Mouse (Mus musculus): ENCODE data around the gene Ly75. TPM values are rescaled to one million over a fixed set of nuclear protein-coding genes. Genes with fewer than 3 reads are reported as not detected.

Ly75 gene
- total and polyA plus RNA-seq, 3 experiments = 1.1 to 2.2 TPM; not detected in 1

- no peaks in the 10 kb centered on the region; a peak in 1 of 4 replicates for H3K27me3 ChIP-seq (ENCODE audit: control insufficient read depth in 1 of 2, insufficient read depth in 2 of 2, low read length in 2 of 2)
- no peak overlapping the region for H3K9ac ChIP-seq (ENCODE audit: control insufficient read depth, low read depth, low read length, poor library complexity, severe bottlenecking)
- no peak overlapping the region for H3K27ac ChIP-seq (ENCODE audit: control insufficient read depth, low read depth, low read length)
- DNase-seq (ENCODE audit: low read depth, low spot score) = no peak
- H3K36me3 ChIP-seq (ENCODE audit: control insufficient read depth in 1 of 2, insufficient read depth in 2 of 2, low read length in 2 of 2) = peaks cover 0 to 7% of the 10 kb centered on the region in 2 experiments; a peak in 2 of 4 replicates
- no peak overlapping the region for H3K4me3 ChIP-seq (ENCODE audit: control insufficient read depth in 1 of 2, insufficient read depth in 1 of 2, low read depth in 2 of 2, low read length in 2 of 2)
- no peaks in the 10 kb centered on the region for H3K79me2 ChIP-seq (ENCODE audit: control insufficient read depth, insufficient read depth, low read length, poor library complexity)
- TF ChIP-seq TAL1 (IDR thresholded peaks at IDR 0.05; ENCODE audit: low read length) (no peak), ZNF384 (IDR thresholded peaks at IDR 0.05; ENCODE audit: low read depth, low read length) (no peak), ZC3H11A (IDR thresholded peaks at IDR 0.05; ENCODE audit: low read depth, low read length) (no peak), ETS1 (IDR thresholded peaks at IDR 0.05; ENCODE audit: low read depth, low read length) (no peak), NELFE (IDR thresholded peaks at IDR 0.05; ENCODE audit: low read depth, low read length) (no peak), SMC3 (IDR thresholded peaks at IDR 0.05; ENCODE audit: low read depth, low read length) (no peak), MAX (IDR thresholded peaks at IDR 0.05; ENCODE audit: low read length) (no peak), SIN3A (IDR thresholded peaks at IDR 0.05; ENCODE audit: low read length) (no peak), MXI1 (IDR thresholded peaks at IDR 0.05; ENCODE audit: low read depth, low read length) (no peak), JUND (IDR thresholded peaks at IDR 0.05; ENCODE audit: low read depth, low read length) (no peak), EP300 (IDR thresholded peaks at IDR 0.05; ENCODE audit: low read depth in 1 of 2, low read length in 2 of 2) (no peak), MYC (IDR thresholded peaks at IDR 0.05; ENCODE audit: low read depth, low read length) (no peak), POLR2AphosphoS2 (IDR thresholded peaks at IDR 0.05; ENCODE audit: low read length) (no peak), POLR2A (IDR thresholded peaks at IDR 0.05; ENCODE audit: control insufficient read depth in 1 of 2, insufficient read depth in 1 of 2, low read depth in 1 of 2, low read length in 2 of 2, poor library complexity in 1 of 2) (no peak), MAFK (IDR thresholded peaks at IDR 0.05; ENCODE audit: borderline replicate concordance, low read depth, low read length) (no peak), ELF1 (IDR thresholded peaks at IDR 0.05; ENCODE audit: low read depth, low read length) (no peak), POLR2AphosphoS5 (IDR thresholded peaks at IDR 0.05; ENCODE audit: borderline replicate concordance, low read depth, low read length) (no peak), RAD21 (IDR thresholded peaks at IDR 0.05; ENCODE audit: low read depth, low read length) (no peak), USF2 (IDR thresholded peaks at IDR 0.05; ENCODE audit: borderline replicate concordance in 1 of 2, insufficient read depth in 1 of 2, low read depth in 1 of 2, low read length in 2 of 2) (no peak), E2F4 (IDR thresholded peaks at IDR 0.05; ENCODE audit: borderline replicate concordance, low read depth, low read length) (no peak)
- H3K4me1 ChIP-seq (ENCODE audit: control insufficient read depth in 1 of 2, insufficient read depth in 2 of 2, low read length in 2 of 2) = peaks cover 0 to 15% of the 10 kb centered on the region in 2 experiments; a peak in 2 of 4 replicates
- no peaks in the 10 kb centered on the region for H3K9me3 ChIP-seq (replicated peaks; ENCODE audit: insufficient read depth, low read length)
Measured at GRCm38 (mm10) chr2:60282625-60283024, 100.5 kb downstream of the Ly75 start.

- no peak for DNase-seq (ENCODE audit: low read depth, low spot score)
Measured at GRCm38 (mm10) chr2:60278627-60279026, 104.5 kb downstream of the Ly75 start.

More at GRCm38 (mm10) chr2:60278627-60279026, 104.5 kb downstream of the Ly75 start:
- Histone ChIP-seq H3K36me3 (ENCODE audit: control insufficient read depth in 1 of 2, insufficient read depth in 2 of 2, low read length in 2 of 2) (peaks cover 0 to 2% of the 10 kb centered on the region in 2 experiments; a peak in 2 of 4 replicates), H3K4me3 (ENCODE audit: control insufficient read depth in 1 of 2, insufficient read depth in 1 of 2, low read depth in 2 of 2, low read length in 2 of 2) (no peak overlapping the region), H3K79me2 (ENCODE audit: control insufficient read depth, insufficient read depth, low read length, poor library complexity) (no peaks in the 10 kb centered on the region), H3K27ac (ENCODE audit: control insufficient read depth, low read depth, low read length) (no peak overlapping the region), H3K9me3 (replicated peaks; ENCODE audit: insufficient read depth, low read length) (no peaks in the 10 kb centered on the region), H3K4me1 (ENCODE audit: control insufficient read depth in 1 of 2, insufficient read depth in 2 of 2, low read length in 2 of 2) (0 out of 4 replicates have a peak, but pooled peaks cover 0 to 6% of the 10 kb centered on the region in 2 experiments), H3K27me3 (ENCODE audit: control insufficient read depth in 1 of 2, insufficient read depth in 2 of 2, low read length in 2 of 2) (no peaks in the 10 kb centered on the region), H3K9ac (ENCODE audit: control insufficient read depth, low read depth, low read length, poor library complexity, severe bottlenecking) (no peak overlapping the region)
- TF ChIP-seq MXI1 (IDR thresholded peaks at IDR 0.05; ENCODE audit: low read depth, low read length) (no peak), ZNF384 (IDR thresholded peaks at IDR 0.05; ENCODE audit: low read depth, low read length) (no peak), GATA1 (IDR thresholded peaks at IDR 0.05; ENCODE audit: low read depth, low read length) (no peak), TBP (IDR thresholded peaks at IDR 0.05; ENCODE audit: low read depth, low read length) (no peak), UBTF (IDR thresholded peaks at IDR 0.05; ENCODE audit: borderline replicate concordance, insufficient read depth, low read depth, low read length) (no peak), BHLHE40 (IDR thresholded peaks at IDR 0.05; ENCODE audit: borderline replicate concordance, low read depth, low read length) (no peak), CHD1 (IDR thresholded peaks at IDR 0.05; ENCODE audit: low read depth, low read length) (no peak), ZKSCAN1 (IDR thresholded peaks at IDR 0.05; ENCODE audit: low read depth, low read length) (no peak), KAT2A (conservative IDR thresholded peaks at IDR 0.05; ENCODE audit: low read depth, low read length) (no peak), SIN3A (IDR thresholded peaks at IDR 0.05; ENCODE audit: low read length) (no peak), POLR2AphosphoS2 (IDR thresholded peaks at IDR 0.05; ENCODE audit: low read length) (no peak), MAX (IDR thresholded peaks at IDR 0.05; ENCODE audit: low read length) (no peak), USF1 (IDR thresholded peaks at IDR 0.05; ENCODE audit: low read depth, low read length) (no peak), ETS1 (IDR thresholded peaks at IDR 0.05; ENCODE audit: low read depth, low read length) (no peak), RCOR1 (IDR thresholded peaks at IDR 0.05; ENCODE audit: low read depth, low read length) (no peak), GABPA (IDR thresholded peaks at IDR 0.05; ENCODE audit: low read depth, low read length) (no peak)

All from MEL (cell line).